Mouse (Mus musculus) left cerebral cortex, postnatal 4 days (tissue): ENCODE measurements at regions not wholly inside any gene's neighbourhood (a gene's known extent, or its start where the extent isn't known, plus 50 kb on each side); places are given as distances from the start of the nearest gene placed in this dataset.
"Not testable (repeated sequence)": the region's sequence is repeated elsewhere in the genome, so short reads cannot be mapped to it uniquely, and the experiment has no call there.

Experiments
- DNase-seq: peaks from one replicate; pipeline ENCODE4 v3.0.0-alpha.2; 2022
- intact Hi-C: fragments of 180-260 bp; cut with DNase I; formaldehyde crosslinking; loops from one replicate; pipeline ENCODE4 v1.15.1; 2025

GRCm38 (mm10) chr5:42884251-42884650 lies 348.7 kb upstream of the Cpeb2 start:
- intact Hi-C loops: no loop called here
- no peak for DNase-seq

- intact Hi-C loops: no loop called here
- DNase-seq: peak; percentile 83
These were observed 341.1 kb upstream of the Cpeb2 start for GRCm38 (mm10) chr5:42891890-42892289.

- DNase-seq: peak; percentile 58
- intact Hi-C loops: no loop called here
These were observed 326.8 kb upstream of the Cpeb2 start for GRCm38 (mm10) chr5:42906136-42906535.

DNA sequence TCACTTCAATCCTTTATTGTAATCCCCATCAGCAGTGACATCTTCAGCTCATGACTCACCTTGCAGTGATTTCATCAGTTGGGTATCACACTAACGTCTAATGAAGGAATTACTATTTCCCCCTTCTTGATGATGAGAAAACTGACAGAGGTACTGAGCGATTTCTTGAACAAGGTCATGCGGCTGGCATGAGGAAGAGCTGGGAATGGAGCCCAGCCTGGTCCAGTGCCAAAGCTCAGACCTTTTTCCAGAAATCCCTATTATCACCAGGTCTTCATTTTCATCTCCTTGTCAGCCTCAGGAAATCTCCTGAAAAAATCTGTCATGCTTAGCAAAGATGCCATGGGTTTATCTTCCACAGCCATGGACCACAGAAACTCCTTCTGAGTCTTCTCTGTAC lies 313.6 kb upstream of the Cpeb2 start:
- peak; percentile 80 for DNase-seq
- intact Hi-C loops: no loop called here

GRCm38 (mm10) chr5:42932106-42932505 lies 300.9 kb upstream of the Cpeb2 start:
- intact Hi-C loops: no loop called here
- DNase-seq: no peak

DNA sequence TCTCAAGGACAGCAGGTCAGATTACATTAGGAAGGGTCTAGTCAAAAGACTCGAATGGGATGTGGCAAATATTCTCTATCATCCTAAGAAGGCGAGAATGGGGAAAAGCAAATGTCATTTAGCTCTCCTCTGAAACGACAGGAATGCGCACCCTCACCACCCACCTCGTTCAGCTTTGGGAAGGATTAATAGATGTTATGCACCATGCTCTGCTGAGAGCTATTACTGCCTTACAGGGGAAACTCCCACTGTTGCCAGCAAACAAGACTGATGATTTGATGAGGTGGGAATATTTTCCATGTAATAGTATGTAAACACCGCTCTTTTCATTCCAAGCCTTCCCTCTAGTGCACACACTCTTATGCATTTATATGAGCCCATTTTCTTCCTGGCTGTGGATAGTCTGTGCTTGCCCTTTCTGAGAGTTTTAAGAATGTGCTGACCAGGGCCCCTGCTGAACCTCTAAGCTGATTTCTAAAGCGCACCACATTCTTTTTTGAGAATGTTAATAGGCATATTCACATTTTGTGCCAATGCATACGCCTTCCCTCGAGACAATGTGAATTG lies 273.6 kb upstream of the Cpeb2 start:
- DNase-seq: no peak
- intact Hi-C loops: no loop called here

DNA sequence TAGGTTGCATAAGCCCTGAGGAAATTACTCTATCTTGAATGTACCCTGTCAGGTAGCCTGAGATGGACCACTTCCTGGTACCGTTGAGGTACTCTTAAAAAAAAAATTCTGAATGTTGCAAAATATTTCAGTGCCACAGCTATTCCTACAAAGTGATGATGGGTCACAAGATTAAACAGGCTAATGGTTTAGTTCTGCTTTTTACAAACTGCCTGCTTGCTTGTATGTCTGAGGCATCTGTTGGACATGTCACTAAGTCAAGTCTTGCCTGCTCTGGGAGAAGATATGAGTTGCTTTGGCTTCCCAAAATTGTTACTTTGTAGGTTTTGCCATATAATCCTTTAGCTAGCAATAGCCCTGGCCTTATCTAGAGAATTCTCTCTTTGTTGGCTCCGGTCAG lies 266.0 kb upstream of the Cpeb2 start:
- DNase-seq, intact Hi-C loops: not testable (repeated sequence)

DNA sequence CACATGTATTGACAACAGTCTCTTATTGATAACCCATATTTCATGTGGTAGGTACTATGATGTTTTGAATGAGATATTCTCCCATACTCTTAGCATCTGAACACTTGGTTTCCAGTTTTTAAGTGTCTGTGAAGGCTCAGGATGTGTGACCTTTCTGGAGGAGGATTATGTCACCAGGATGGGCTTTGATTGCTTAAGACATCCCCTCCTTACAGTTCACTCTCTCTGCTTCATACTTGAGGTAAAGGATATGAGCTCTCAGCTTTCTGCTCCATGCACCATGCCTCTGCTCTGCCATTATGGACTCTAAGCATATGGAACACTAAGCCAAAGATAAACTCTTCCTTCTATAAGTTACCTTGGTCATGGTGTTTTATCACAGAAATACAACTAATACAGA lies 263.8 kb upstream of the Cpeb2 start:
- intact Hi-C loops: no loop called here

GRCm38 (mm10) chr5:42969621-42970020 lies 263.3 kb upstream of the Cpeb2 start:
- intact Hi-C loops: no loop called here
- no peak for DNase-seq

More for the DNA sequence above, 263.8 kb upstream of the Cpeb2 start:
- DNase-seq: no peak

GRCm38 (mm10) chr5:42977108-42977507 lies 255.9 kb upstream of the Cpeb2 start:
- DNase-seq: no peak
- intact Hi-C loops: no loop called here

DNA sequence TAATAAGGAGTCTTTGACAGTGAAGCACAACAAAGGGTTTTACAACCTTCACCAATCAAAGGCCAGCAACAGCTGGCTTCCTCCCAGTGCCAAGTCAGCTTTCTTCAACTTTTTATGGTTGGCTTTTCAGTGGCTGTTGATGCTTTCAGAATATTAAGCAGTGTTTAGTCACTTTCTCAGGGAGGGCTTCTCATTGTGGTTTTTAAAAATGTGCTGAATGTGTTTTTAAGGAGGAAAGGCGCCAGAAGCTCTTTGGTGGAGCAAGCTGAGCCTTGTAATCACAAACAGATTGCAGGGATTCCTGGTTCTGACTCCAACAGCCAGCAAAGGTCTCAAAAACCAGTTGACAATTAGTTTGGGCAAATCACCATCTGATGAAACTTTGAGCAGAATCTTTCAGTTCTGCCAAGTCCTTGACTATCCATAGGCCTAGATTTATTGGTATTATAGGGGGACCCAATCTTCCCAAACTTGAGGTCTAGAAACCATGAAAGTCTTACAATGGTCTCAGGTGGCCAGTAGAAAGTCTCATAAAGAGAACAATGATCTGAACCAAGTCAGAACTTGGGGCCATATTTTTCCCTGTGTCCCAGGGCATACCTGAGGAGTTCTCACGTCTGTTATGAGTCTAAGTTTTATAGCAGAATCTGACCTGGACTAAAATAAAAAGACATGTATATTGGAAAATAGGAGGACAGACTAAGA lies 251.9 kb upstream of the Cpeb2 start:
- intact Hi-C loops: loop anchor here (10.0 kb wide), 1 partner anchor 64 kb away; no protein-coding TSS in a partner anchor
- DNase-seq: no peak

DNA sequence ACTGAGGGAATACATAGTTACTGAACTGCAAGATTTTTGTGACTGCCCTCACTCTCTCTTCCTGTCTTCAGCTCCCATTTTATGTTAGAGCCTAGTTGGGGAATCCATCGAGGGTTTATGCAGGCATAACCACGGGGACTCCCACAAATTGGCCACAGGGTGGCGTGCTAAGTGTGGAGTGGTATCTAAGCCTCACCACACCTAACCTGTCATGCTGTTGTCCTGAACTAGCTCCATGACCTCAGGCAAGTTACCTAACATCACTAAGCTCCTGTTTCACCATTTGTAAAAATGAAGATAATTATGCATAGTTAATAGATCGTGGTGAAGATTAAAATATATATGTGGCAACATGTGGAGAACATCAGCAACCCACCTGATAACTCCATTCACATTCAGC lies 246.8 kb upstream of the Cpeb2 start:
- peak; percentile 7 for DNase-seq
- intact Hi-C loops: loop anchor here (10.0 kb wide), 1 partner anchor 59 kb away; no protein-coding TSS in a partner anchor

- intact Hi-C loops: loop anchor here (10.0 kb wide), 1 partner anchor 57 kb away; no protein-coding TSS in a partner anchor
- DNase-seq: no peak
These were observed 245.1 kb upstream of the Cpeb2 start for GRCm38 (mm10) chr5:42987710-42988466.

- intact Hi-C loops: loop anchor here (10.0 kb wide), 1 partner anchor 56 kb away; no protein-coding TSS in a partner anchor
- DNase-seq: no peak
These were observed 243.7 kb upstream of the Cpeb2 start for GRCm38 (mm10) chr5:42989287-42989686.

- no peak for DNase-seq
- intact Hi-C loops: no loop called here
These were observed 208.9 kb upstream of the Cpeb2 start for GRCm38 (mm10) chr5:43024006-43024593.

- no peak for DNase-seq
- intact Hi-C loops: no loop called here
These were observed 201.7 kb upstream of the Cpeb2 start for GRCm38 (mm10) chr5:43031285-43031684.

GRCm38 (mm10) chr5:43031916-43032315 lies 201.1 kb upstream of the Cpeb2 start:
- intact Hi-C loops: no loop called here

GRCm38 (mm10) chr5:43034421-43034820 lies 198.5 kb upstream of the Cpeb2 start:
- DNase-seq: no peak
- intact Hi-C loops: no loop called here

More at GRCm38 (mm10) chr5:43031916-43032315, 201.1 kb upstream of the Cpeb2 start:
- DNase-seq: no peak

DNA sequence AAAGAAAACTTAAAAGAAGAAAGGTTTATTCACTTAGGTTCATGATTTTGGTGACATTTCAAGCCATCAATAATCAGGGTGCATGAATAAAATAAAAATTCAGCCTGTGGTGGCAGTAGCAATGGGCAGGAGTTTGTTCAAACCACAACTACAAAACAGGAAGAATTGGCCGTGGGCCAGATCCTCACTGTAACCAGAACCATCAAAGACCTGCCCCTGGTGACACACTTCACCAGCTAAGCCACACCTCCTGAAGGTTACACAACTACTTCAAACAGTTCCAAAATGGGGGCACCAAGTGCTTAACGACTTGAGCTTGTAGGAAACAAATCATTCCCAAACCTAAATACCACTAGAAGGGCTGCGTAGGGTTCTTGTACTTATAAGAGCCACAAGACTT lies 195.4 kb upstream of the Cpeb2 start:
- intact Hi-C loops: no loop called here
- no peak for DNase-seq

DNA sequence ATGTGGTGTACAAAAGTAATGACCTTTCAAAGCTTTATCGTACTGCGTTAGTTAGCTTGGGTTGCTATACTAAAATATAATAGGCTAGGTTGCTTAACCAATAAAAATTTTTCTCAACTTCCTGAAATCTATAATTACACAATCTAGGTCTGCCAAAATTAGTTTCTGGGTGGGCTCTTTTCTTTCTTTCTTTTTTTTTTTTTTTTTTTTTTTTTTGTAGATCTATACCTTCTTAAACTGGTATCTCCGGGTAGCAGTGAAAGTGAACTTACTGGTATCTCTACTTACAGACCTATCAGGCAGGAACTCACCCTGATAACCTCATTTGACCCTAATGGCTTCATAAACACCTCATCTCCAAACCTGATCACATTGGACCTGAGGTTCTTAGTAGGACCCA lies 193.4 kb upstream of the Cpeb2 start:
- DNase-seq: no peak
- intact Hi-C loops: no loop called here

DNA sequence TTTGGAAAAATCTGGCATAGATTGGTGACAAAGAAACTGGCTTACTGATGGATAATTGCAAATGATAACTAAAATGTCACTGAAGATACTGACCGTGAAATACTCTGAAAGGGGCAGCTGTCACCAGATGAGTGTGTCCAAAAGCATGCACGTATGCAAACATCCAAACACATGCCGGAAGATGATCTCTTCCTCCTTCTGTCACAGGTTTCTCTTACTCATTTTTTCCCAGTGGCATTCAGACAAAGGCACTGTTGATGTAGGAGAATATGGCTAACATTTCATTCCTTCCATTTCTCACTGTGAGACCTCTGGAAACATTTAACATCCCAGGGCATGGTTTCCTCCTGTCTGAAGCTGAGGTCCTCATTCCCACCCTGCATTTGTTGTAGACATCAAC lies 190.4 kb upstream of the Cpeb2 start:
- DNase-seq: no peak
- intact Hi-C loops: loop anchor here (10.0 kb wide), 1 partner anchor 58 kb away; no protein-coding TSS in a partner anchor
